Mouse (Mus musculus): Measurements from ENCODE around the gene Naa35.

GRCm38 (mm10) chr13:59637800-59638199 is 52.7 kb downstream of the Naa35 start:
- TF ChIP-seq POLR2A (IDR thresholded peaks at IDR 0.05; ENCODE audit: borderline replicate concordance, extremely low read depth, low read depth, low read length) (no peak), CTCF (IDR thresholded peaks at IDR 0.05; ENCODE audit: insufficient read depth, low read length) (no peak)

Data from lung, adult 2 months (tissue).